Mouse (Mus musculus): ENCODE results near the gene Eif2b4.
A peak's percentile ranks its signal among the peaks of the same experiment; 100 is the strongest.
"Not testable (repeated sequence)": the region's sequence is repeated elsewhere in the genome, so short reads cannot be mapped to it uniquely, and the experiment has no call there.

The Eif2b4 gene

DNA sequence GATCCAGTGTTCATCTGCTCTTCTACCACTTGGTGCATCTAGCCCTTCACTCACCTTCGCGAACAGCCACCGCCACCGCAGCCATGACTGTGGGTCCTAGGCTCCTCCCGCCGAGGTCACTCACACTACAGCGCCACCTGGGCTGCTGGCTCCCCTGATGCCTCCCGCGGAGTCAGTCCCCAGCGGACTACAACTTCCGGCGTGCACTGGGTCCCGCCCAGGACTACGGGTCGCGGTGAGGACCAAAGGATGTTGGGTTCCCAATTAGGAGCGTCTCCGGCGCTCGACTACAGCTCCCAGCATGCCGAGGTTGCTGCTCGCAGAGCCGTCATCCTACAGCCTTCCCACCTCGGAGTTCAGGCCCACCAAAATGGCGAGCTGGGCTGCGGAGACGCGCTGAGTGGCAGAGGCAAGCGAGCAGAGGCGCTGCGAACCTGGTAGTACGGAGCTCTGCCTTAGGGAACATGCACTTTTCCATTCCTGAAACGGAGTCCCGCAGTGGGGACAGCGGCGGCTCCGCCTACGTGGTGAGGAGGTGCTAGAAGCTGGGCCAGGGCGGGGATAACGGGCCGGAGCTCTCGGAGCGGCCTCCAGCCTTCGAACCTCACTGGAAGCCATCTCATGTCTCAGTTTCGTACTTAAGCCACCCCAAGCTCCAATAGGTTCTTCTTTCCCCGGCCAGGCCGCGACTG, at the start of gene Eif2b4, which contains the start of gene Snx17:
TSS of gene Eif2b4 (minus strand) at position 492 of the 692 bp plus-strand sequence.
TSS of gene Snx17 (plus strand) at position 289 of the 692 bp plus-strand sequence.
- peak; percentile 99 for DNase-seq (ENCODE audit: low read depth, low spot score)

DNA sequence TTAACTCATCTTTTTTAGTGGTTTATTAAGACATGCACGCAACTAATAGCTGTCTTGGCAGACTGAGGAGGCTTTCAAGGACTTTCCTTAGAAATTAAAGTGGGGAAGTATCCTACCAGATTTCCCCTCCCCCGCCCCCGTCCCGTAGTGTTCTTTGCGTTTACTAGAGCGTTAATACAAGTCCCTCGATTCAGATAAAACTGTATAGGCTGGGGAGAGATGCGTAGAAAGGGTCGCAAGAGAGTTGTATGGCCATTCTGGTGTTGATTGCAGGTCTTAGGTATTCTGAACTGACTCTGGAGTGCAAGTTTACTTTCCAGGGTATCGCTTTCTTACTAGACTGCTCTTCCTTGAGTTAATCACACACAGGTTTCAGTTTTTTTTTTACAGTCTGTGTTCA, 49.0 kb upstream of the Eif2b4 start:
- no peak for DNase-seq (ENCODE audit: low read depth, low spot score)

DNA sequence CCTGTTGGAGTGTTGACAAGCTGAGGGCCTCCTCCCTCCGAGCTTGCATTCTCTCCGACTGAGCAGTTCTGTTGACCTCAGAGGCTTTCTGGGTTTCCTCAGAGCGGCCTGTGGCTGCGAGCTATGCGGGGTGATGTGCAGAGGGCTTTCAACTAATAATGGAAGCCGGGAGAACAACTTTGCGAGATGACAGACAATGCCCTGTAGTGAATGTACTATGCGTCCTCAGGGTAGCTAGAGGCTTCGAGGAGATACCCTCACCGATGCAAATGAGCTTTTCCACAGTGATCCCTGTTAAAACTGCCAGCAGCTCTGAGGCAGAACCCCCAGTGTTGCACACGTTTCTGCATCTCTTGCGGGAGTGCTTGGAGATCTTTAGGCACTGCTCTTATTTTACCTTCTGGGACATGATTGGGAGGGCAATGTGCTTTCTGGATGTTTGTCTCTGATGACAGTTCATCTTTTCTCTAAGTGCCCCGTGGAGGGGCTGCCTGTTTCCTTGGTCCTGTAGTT, 48.3 kb upstream of the Eif2b4 start:
- DNase-seq (ENCODE audit: low read depth, low spot score): no peak

DNA sequence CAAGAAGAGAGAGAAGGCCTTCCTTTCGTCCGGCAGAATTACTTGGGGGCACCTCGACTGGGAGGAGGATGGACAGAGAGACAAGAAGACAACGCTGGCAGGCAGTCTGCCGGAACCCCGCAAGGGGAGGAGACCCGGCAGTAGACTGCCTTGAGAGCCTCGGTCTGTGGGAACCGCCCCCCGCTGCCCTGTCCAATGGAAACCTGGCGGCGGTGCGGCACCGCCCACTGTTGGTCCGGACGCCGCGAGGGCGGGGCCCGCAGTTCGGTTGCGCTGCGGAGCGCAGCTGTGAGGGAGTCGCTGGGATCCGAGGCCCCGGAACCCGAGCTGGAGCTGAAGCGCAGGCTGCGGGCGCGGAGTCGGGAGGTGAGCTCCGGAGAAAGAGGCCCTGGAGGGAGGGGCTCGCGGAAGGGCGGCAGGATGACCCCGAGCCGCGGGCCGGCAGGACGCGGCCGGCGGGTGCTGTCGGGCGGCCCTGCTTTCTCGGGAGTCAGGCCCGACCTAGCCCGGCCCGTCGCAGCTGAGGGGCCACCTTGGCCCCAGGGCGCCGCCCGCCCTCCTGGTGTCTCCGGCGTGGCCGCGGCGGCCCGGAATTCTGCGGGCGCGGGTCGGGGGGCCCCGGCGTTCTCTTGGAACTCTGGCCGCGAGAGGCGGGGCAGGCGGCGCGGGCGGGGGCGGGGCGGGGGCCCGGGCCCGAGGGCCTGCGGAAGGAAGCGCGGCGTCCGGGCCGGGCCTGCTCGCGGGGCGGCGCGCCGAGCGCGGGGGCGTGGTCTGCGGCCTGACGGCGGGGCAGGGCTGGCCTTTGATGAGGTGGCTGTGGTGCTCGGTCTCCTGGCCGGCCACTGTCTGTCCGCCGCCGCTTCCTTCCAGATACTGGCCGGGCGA, 47.6 kb upstream of the Eif2b4 start, which contains the start of the genes Nrbp1 and Gm9970:
TSS of gene Nrbp1 (plus strand) at position 228 of the 885 bp plus-strand sequence.
TSS of gene Gm9970 (minus strand) at position 596 of the 885 bp plus-strand sequence.
- peak; percentile 98 for DNase-seq (ENCODE audit: low read depth, low spot score)

DNA sequence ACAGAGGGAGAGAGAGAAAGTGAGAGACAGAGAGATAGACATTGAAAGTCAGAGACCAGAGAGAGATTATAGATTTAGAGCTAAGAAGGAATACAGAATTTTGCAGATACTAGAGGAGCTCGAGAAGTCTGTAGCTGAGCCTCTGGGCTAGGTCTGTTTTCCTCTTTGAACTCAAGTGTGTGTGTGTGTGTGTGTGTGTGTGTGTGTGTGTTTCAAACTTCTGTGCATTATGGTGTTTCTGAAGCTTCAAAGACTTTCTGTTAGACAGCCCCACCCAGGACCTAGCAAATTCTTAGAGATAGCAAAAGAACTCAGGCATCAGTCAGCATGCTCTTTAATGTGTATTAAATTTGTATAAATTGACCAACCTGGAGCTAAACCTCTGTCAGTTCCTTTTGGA, 33.4 kb upstream of the Eif2b4 start:
- DNase-seq (ENCODE audit: low read depth, low spot score): peak; percentile 75

DNA sequence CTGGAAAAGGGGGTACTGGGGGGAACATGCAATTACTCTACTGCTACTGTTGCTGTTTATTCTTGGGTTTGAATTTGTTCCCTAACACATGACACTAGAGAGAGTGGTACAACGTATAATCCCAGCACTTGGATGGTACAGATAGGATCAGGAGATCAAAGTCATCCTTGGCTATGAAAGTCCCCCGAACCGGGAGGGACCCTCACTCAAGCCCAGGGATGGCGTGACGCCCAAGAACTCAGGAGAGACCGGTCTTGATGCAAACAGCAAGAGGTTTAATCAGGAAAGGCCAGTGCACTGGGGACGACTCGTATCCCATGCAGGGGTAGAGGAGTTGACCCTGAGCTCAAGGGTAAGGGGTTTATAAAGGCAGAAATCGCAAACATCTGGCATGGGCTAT, 29.5 kb upstream of the Eif2b4 start:
- no peak for DNase-seq (ENCODE audit: low read depth, low spot score)

DNA sequence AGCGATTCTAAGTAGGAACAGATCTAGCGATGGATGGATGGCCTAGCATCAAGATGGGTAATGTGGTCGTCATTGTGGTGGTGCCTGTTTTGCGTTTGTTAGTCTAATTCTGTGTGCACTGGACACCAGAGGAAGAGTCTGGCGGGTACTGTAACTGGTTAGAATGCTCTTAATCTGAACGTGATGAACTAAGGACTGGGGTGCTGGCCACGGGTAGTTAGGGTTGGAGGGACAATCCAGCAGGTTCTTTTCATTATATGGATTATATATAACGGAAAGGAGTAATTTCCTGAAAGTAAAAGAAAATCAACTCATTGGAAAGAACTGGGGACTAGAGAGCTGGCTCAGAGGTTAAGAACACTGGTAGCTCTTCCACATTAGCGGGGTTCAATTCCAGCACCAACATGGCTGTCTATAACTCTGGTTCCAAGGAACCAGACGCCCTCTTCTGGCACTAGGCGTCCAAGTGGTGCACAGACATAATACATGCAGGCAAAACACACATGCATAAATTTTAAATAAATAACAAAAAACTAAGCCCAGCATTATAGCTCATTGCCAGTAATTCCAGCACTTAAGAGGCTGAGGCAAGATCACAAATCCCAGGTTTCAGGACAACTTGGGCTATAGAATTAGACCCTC, 28.2 kb upstream of the Eif2b4 start:
- DNase-seq (ENCODE audit: low read depth, low spot score): peak; percentile 44

DNA sequence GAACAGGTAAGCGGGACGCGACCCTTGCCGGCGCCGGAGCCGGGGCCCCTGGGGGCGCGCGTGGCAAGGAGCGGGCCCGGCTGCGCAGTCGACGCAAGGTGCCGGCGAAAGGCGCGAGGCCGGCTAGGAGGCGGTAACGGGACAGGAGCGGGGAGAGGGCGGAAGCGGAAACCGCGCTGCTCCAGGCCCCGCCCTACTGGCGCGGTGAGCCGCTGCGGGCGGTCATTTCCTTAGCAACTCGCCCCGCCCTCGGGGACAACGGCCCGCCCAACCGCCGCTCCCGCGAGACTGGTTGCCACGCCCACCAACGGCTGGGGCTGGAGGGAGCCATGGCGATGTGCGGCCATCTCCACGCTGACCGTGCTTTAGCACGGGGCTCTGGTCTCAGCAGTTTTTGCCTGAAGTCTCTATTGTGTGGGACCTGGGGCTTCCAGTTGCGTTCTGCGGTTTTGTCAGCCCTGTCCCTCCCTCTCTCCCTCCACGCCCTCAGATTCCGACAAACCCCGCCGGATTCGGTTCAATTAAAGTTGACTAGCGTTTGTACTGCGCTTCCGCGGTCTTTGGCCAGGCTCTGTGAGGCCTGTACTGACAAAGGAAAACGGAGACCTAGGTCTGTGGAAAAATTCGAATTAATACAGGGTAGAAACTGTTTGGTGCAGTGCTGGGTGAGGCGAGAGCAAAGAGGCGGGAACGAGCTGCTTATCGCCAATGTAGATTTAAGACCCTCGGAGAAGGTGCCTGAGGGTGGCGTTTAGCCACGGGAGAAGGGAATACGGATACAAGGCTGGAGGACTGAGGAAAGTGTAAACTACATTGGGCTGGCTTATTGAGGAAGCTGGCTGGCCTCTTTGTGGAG, 27.4 kb upstream of the Eif2b4 start, which contains the start of gene Ppm1g:
TSS of gene Ppm1g (minus strand) at position 240 of the 856 bp plus-strand sequence.
- peak; percentile 97 for DNase-seq (ENCODE audit: low read depth, low spot score)

DNA sequence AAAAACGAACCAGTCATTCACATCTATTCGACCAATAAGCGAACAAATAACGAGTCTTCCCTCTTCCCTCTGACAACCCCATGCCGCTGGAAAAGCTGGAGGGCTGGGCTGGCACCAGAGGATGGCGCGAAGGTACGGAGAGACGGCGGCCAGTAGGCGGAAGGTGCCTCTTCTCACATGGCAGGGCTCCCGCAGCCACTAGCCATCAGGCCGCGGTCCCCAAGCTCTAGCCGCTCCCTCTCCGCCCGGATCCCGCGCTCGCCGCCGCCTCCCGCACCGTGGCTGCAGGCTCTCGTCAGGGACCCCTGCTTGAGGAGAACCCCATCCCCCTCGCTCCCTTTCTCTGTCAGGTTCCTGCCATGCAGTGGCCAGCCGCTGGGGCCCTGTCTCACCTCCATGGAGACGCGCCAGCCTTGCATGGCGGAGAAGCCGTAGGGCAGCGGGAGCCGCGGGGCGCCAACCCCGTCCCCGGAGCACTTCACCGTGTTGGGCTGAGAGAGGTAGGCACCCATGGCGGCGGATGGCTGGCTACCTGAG, 26.7 kb upstream of the Eif2b4 start:
- DNase-seq (ENCODE audit: low read depth, low spot score): no peak

DNA sequence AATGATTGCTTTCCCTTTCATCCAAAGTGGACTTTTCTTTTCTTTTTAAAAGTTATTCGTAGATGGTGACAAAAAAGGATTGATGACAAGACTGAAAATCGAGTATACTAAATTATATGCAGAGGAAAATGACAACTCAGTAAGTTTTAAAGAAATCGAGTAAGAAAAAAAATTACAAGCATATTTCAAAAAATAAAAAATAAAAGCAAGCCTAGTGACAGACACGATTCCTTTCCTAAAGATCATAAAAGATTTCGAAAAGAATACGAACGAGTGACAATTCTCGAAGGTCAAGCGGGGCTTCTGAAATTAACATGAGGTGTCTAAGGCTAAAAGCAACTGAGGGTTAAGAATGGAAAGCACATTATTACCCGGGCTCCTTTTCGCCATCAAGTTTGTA, 26.2 kb upstream of the Eif2b4 start:
- DNase-seq (ENCODE audit: low read depth, low spot score): no peak

DNA sequence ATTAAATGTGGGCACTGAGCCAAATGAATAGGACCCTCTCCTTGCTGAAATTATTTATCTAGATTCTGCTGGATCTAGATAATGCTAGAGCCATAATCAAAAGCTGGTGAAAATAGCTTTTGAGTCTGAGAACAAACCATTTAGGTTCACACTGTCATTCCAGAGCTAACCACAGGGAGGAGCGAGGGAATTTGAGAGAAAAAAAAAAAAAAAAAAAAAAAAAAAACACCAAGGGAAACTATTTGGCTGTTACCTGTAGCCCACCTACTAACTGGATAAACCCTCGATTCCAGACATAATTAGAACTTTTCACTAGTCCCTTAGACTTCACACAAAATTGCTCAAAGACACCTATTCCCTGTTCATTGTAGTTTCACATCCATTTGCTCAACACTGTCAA, 25.8 kb upstream of the Eif2b4 start:
- peak; percentile 40 for DNase-seq (ENCODE audit: low read depth, low spot score)

DNA sequence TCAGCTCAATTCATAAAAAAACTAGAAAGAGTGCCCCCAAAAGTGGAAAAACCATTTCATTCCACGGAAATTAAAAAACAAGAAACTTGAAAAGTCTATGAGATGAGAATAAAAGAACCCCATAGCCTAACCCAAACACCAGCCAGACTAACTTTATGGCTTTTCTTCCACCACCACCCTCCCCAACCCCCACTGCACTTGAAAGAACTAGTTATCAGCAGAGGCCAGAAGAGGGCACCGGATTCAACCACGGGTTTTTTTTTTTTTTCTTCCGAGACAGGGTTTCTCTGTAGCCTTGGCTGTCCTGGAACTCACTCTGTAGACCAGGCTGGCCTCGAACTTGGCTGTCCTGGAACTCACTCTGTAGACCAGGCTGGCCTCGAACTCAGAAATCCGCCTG, 25.1 kb upstream of the Eif2b4 start:
- peak; percentile 72 for DNase-seq (ENCODE audit: low read depth, low spot score)

DNA sequence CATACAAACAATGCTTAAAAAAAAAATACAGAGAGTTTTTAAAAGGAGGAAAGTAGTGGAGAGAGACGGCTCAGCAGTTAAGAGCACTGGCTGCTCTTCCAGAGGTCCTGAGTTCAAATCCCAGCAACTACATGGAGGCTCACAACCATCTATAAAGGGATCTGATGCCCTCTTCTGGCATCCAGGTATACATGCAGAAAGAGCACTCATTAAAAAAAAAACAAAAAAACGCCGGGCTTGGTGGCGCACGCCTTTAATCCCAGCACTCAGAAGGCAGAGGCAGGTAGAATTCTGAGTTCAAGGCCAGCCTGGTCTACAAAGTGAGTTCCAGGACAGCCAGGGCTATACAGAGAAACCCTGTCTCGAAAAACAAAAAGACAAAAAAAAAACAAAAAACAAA, 23.3 kb upstream of the Eif2b4 start:
- DNase-seq (ENCODE audit: low read depth, low spot score): not testable (repeated sequence)

DNA sequence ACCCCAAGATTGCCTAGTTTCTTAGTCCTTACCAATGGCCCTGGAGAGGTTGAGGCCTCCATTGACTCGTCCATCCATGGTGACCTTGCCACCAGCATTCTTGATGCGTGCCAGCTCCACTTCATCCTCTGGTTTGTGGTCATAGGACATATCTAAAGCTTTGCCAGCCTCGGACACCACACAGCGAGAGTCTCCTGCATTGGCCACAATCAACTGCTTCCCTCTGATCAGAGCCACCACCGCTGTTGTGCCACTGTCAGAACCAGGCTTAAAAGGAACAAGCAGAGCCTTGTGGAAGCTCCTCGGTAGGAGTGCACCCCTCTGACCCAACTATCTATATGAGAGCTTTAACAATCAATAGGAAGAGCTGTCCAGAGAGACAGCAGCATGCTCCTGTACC, 11.2 kb upstream of the Eif2b4 start:
- no peak for DNase-seq (ENCODE audit: low read depth, low spot score)

DNA sequence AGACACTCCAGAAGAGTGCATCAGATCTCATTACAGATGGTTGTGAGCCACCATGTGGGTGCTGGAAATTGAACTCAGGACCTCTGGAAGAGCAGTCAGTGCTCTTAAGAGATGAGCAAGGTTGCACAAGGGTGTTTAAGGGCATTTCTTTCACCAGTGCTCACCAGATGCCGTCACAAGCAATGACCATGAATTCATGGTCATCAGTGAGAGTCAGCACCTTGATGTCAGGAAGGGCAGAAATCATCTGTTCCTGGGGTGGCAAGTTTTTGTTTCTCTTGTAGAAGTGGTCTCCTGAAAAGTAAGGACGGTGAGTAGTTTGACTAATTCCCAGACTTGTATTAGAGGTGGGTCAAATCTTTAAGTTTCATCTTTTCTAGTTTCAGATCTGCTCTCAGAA, 10.6 kb upstream of the Eif2b4 start:
- DNase-seq (ENCODE audit: low read depth, low spot score): no peak

DNA sequence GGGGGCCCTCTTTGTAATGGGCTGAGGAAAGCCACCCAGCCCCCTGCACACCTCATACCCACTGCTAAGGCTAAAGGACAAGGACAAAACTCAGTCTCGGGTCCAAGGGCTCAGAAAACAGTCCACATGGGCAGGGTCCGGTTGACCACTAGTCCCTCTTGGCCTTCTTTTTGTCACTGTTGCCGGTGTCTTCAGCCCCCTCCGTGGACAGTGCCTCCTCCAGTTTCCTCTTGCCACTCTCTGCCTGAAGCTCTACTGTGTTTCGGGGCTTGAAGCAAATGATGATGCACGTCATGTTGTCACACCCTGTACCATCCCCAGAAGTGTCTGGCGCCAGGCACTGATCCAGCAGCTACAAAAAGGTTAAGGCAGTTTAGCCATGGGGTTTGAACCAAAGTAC, 9.7 kb upstream of the Eif2b4 start:
- no peak for DNase-seq (ENCODE audit: low read depth, low spot score)

DNA sequence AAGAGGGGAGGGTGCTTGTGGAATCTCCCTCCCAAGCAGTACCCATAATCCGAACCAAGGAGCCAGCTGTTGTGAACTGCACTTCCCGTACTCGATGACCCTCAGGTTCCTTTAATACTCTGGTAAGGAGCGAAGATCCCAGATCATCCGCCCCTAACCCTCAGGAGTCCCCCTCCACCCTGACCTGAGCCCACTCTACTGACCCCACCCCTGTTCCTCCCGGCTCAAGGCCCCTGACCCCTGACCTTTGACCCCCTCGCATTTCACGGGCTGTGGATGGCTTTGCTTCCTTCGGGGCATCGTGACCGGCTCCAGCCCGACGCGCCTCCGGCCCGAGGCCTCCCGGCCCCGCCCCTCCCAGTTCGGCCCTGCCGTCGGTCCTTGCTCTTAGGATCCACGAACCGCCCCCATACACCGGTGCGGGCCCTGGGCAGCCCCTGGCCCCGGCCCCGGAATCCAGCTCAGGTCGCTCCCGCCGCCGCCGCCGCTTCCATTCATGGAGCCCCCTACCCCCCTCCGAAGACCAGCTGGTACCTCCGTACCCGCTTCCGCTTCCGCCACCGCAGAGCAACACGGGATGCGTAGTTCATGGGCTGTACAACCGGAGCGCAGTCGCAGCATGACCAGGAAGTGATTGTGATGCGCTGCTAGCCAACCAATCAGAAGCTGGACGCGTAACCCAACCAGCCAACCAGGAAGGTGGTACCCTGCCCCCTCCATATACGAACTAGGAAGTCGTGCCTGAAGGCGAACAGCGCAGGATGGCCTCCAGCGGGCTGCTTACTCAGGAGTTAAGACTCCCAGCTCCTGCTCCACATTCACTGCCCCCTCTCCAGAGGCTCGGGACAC, 8.7 kb upstream of the Eif2b4 start, which contains the start of gene Zfp513:
TSS of gene Zfp513 (minus strand) at position 562 of the 849 bp plus-strand sequence.
- DNase-seq (ENCODE audit: low read depth, low spot score): peak; percentile 99

DNA sequence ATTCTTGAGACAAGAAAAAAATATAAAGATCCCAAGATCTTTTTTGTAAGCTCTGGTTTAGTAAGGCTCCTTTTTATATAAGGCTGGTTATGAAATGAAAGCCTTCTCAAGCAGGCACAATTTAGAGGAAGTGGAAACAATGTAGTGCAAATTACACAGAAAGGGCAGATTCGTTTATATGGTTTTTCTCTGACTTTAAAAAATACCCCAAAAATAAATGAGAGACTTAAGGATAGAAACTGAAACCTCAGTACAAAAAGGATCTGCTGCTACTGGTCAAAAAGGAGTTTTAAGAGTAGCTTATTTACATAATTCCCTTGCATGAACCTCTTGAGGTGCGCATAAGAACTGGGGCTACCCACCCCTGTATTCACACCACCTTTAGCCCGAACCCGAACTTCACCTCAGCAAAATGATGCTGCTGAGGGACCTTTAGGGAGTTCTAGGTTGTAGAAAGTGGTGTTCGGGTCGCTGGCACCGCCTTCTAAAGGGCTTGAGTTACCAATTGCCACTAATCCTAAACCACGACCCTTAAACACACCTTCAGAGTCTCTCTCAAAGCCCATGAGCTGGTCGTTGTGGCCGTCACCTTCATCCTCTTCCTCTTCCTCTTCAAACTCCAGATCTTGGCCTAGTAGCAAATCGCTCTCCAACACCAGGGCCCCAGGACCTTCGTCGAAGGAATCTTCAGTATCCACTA, 8.0 kb upstream of the Eif2b4 start:
- peak; percentile 34 for DNase-seq (ENCODE audit: low read depth, low spot score)

DNA sequence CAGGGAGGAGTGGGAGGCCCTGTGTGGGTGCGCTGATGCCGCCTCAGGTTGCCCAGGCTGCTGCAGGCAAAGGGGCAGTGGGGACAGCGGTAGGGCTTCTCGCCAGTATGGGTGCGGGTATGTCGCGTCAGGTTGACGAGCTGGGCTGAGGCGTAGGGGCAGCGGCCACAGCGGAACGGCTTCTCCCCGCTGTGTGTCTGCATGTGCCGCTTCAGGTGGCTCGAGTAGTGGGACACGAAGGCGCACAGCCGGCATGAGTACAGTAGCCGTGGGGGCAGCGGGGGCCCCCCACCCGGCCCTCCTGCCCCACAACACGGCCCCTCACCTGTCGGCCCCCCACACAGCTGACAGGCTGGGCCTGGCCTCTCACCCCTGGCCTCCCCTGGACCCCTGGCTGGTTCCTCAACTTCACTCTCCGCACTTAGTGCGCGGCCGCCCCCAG, 7.1 kb upstream of the Eif2b4 start:
- no peak for DNase-seq (ENCODE audit: low read depth, low spot score)
